Mouse (Mus musculus) hindbrain, postnatal 0 days (tissue): Measurements from ENCODE around the gene Snd1. TPM values are rescaled to one million over a fixed set of nuclear protein-coding genes. Genes with fewer than 3 reads are reported as not detected.

Source experiments
- ATAC-seq: fragments of 200-750 bp; cut with Nextera tagmentation; 2 replicates; pipeline ENCODE4 v1.8.0; 2017; ENCODE audit warnings: mild to moderate bottlenecking, moderate TSS enrichment, moderate library complexity
- DNase-seq: peaks from one replicate; pipeline ENCODE4 v3.0.0-alpha.2; 2015; ENCODE audit warnings: low spot score
- H3K27ac ChIP-seq: fragments of 300-500 bp; sonication (generic); 2 replicates; pipeline ENCODE4 v1.5.1; 2014; ENCODE audit warnings: mild to moderate bottlenecking
- H3K27me3 ChIP-seq: fragments of 300-500 bp; sonication (generic); 2 replicates; pipeline ENCODE4 v1.6.1; 2014; ENCODE audit warnings: low read length, mixed read lengths; ENCODE audit not compliant: insufficient read depth
- H3K36me3 ChIP-seq: fragments of 300-500 bp; sonication (generic); 2 replicates; pipeline ENCODE4 v1.6.1; 2014; ENCODE audit warnings: low read length, mixed read lengths; ENCODE audit not compliant: insufficient read depth
- H3K4me1 ChIP-seq: fragments of 300-500 bp; sonication (generic); 2 replicates; pipeline ENCODE4 v1.6.1; 2014; ENCODE audit warnings: antibody characterized with exemption, low read length, mixed read lengths; ENCODE audit not compliant: insufficient read depth
- H3K4me2 ChIP-seq: fragments of 300-500 bp; sonication (generic); 2 replicates; pipeline ENCODE4 v1.6.1; 2014; ENCODE audit warnings: low read depth, mild to moderate bottlenecking, low read length, moderate library complexity, mixed read lengths
- H3K4me3 ChIP-seq: fragments of 300-500 bp; sonication (generic); 2 replicates; pipeline ENCODE4 v1.5.1; 2014; ENCODE audit warnings: low read length
- H3K9ac ChIP-seq: fragments of 300-500 bp; sonication (generic); replicated peaks from 2 replicates; pipeline ENCODE4 v1.6.1; 2014; ENCODE audit warnings: mild to moderate bottlenecking, low read length, moderate library complexity, mixed read lengths
- H3K9me3 ChIP-seq: fragments of 300-500 bp; sonication (generic); 2 replicates; pipeline ENCODE4 v1.6.1; 2016; ENCODE audit warnings: low read length, mixed read lengths
- CTCF ChIP-seq: IDR thresholded peaks from 2 replicates; pipeline ENCODE4 v1.5.1; 2016; ENCODE audit warnings: antibody characterized with exemption, control low read depth, low read depth
- WGBS: fragments of 180-500 bp; shearing (Covaris S2); extraction: QIAGEN DNeasy Blood & Tissue Kit; methylation state at CpG from one replicate; pipeline ENCODE4 v1.1.7; 2014; 5-methylcytosine and 5-hydroxymethylcytosine counted together
- polyA plus RNA-seq: library from polyadenylated mRNA; unstranded; fragments of >200 nt; fragmentation: Nextera tagmentation; extraction: Ambion mirVana; gene quantifications from 2 replicates; pipeline ENCODE4 v1.2.1, GENCODE M21; 2015
- total RNA-seq: library from RNA; depleted of rRNA; stranded (reverse); fragments of >200 nt; gene quantifications from 2 replicates; pipeline ENCODE4 v1.2.3, GENCODE M21; 2014; rRNA removed

Gene Snd1
- 76.1 and 85.5 TPM in 2 replicates for total RNA-seq
- 63.0 and 67.6 TPM in 2 replicates for polyA plus RNA-seq

DNA sequence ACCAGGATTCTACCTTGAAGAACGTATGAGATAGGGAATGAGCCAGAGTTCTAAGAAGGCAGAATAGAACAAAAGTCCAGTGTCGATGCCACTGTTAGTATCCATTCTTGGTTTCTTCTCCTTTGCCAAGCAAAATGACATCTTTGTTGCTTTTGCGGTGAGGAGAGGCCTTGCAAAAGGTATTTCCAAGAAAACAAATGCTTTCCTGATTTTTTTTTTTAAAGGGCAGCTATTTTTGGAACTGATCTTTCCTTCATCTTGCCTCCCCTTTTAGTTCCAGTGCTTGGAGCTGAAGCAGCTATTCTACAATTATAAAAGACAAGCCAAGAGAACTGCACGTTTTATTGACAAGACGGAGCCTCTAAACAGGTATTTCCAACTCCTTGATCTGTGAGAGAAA lies at the start of gene Snd1:
Gene Snd1, plus strand, starts transcription at position 301 of the 400 bp plus-strand sequence.
- no peak for TF ChIP-seq CTCF
- WGBS: 83% methylated on average over 5 of the region's 5 CpGs
- Histone ChIP-seq H3K4me3 (no peak within 1 kb of the TSS), H3K9me3 (no peaks in the 10 kb centered on the region), H3K27ac (no peak within 1 kb of the TSS), H3K4me2 (no peak within 1 kb of the TSS), H3K9ac (no peak within 1 kb of the TSS), H3K36me3 (no peaks in the 10 kb centered on the region), H3K4me1 (no peaks in the 10 kb centered on the region), H3K27me3 (no peaks in the 10 kb centered on the region)
- DNase-seq: no peak
- no peak for ATAC-seq

DNA sequence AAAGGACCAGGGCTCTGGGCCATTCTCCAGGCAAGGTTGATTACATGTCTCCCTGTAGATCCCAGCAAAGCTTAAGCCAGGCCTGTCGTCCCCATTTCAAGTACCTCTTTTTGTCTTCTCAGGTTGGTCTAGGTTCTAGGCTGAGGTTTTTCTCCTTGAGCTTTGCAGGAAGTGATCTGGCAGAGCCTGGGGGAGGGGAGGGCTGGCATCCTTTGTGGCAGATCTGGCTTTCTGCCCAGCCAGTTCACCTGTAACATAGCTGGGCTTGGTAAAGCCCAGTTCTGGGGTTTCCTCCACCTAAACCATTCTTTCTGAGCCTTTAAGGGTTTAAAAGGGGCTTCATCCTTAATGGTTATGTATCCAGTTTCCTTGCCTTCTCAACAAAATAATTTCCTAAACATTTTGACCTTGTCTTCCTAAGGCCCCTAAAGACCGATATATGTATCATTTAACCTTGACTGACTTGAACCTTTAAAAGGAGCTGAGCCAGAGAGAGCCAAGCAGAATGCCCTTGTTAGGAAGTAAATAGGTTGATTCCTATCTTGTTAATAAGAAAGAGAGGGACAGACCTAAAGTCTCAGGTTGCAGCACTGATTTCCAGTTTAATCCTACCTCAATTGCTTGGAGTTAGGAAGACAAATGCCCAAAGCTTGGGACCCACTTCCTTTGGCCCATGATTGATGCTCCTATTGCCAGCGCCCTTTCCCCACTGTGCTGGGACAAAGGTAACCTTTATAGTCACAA lies 47.7 kb upstream of the Snd1 start, which contains the start of gene Fscn3:
Gene Fscn3, plus strand, starts transcription at position 694 of the 744 bp plus-strand sequence.
- ATAC-seq (no peak), DNase-seq (no peak)
- no peak for TF ChIP-seq CTCF
- no peak within 1 kb of the TSS for H3K4me2 ChIP-seq
- no peak within 1 kb of the TSS for H3K4me3 ChIP-seq
- no peak within 1 kb of the TSS for H3K27ac ChIP-seq
- H3K4me1 ChIP-seq: peaks cover 10% of the 10 kb centered on the region; the same call in 1 of the 2 replicates
- H3K27me3 ChIP-seq: no peaks in the 10 kb centered on the region
- H3K9me3 ChIP-seq: no peaks in the 10 kb centered on the region
- 69% methylated on average over 3 of the region's 3 CpGs for WGBS
- H3K36me3 ChIP-seq: peaks cover 13% of the 10 kb centered on the region
- no peak within 1 kb of the TSS for H3K9ac ChIP-seq

GRCm38 (mm10) chr6:28428290-28428689 lies 46.6 kb upstream of the Snd1 start, which contains the start of gene Gcc1:
Gene Gcc1, minus strand, starts transcription at chr6:28428390.
- Histone ChIP-seq H3K9ac (no peak within 1 kb of the TSS), H3K27me3 (no peaks in the 10 kb centered on the region), H3K36me3 (peaks cover 13% of the 10 kb centered on the region), H3K4me3 (no peak within 1 kb of the TSS), H3K4me2 (no peak within 1 kb of the TSS), H3K9me3 (no peaks in the 10 kb centered on the region), H3K27ac (no peak within 1 kb of the TSS), H3K4me1 (peaks cover 10% of the 10 kb centered on the region; the same call in 1 of the 2 replicates)
- no peak for TF ChIP-seq CTCF
- ATAC-seq (no peak), DNase-seq (no peak)
- WGBS: 93% methylated on average over 3 of the region's 3 CpGs

- DNase-seq (no peak), ATAC-seq (no peak)
- Histone ChIP-seq H3K27me3 (no peaks in the 10 kb centered on the region), H3K36me3 (peaks cover 13% of the 10 kb centered on the region), H3K27ac (no peak overlapping the region), H3K9ac (no peak overlapping the region), H3K4me2 (no peak overlapping the region), H3K4me1 (peaks cover 1% of the 10 kb centered on the region; the same call in 1 of the 2 replicates), H3K9me3 (no peaks in the 10 kb centered on the region), H3K4me3 (no peak overlapping the region)
- no peak for TF ChIP-seq CTCF
- WGBS: 81% methylated on average over 11 of the region's 11 CpGs
These were observed 45.1 kb upstream of the Snd1 start for GRCm38 (mm10) chr6:28429870-28430269.

DNA sequence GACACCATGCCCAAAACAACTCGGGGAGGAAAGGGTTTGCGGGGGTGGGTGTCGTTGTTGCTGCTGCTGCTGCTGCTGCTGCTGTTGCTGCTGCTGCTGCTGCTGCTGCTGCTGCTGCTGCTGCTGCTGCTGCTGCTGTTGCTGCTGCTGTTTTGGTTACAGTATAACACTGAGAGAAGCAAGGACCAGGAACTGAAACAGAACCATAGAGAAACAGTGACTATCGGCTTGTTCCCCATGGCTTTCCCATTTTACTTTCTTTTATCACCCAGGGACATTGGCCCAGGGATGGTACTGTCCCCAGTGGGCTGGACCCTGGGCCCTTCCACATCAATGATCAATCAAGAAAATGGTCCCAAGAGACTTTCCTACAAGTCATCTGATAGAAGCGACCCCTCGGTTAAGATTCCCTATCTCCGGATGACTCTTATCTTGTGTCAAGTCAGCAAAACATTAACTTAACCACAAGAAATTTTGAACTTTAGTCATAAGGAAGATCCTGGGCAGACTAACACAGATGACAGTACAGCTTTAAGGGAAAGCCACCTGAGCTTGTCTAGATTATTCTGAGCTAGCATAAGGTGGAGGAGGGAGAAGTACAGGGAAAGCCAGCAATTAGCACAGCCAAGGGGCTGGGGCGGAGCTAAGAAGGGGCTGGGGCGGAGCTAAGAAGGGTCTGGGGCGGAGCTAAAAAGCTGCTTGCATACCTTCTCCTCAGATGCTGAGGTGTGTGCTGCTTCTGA lies 44.0 kb upstream of the Snd1 start:
- Histone ChIP-seq H3K27ac (no peak overlapping the region), H3K36me3 (peaks cover 10% of the 10 kb centered on the region), H3K9me3 (no peaks in the 10 kb centered on the region), H3K4me2 (no peak overlapping the region), H3K27me3 (no peaks in the 10 kb centered on the region), H3K9ac (no peak overlapping the region), H3K4me3 (no peak overlapping the region), H3K4me1 (no peaks in the 10 kb centered on the region)
- DNase-seq: no peak
- no peak for ATAC-seq
- no peak for TF ChIP-seq CTCF
- 83% methylated on average over 10 of the region's 10 CpGs for WGBS

DNA sequence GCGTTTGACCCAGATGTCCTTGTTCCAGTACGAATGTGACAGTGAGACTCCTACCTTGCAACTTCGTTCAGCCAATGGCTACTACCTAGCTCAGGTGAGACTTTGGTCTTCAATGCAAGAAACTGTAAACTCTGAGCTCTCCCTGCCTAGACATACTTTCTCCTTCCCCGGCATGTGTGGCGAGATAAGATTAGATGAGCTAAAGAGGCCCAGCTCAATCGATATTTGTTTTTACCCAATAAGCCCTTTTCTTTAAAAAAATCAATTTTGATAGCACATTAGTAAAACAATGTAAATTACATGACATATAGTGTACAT lies 43.4 kb upstream of the Snd1 start:
- no peak overlapping the region for H3K9ac ChIP-seq
- no peak for ATAC-seq
- H3K27me3 ChIP-seq: no peaks in the 10 kb centered on the region
- no peak overlapping the region for H3K4me3 ChIP-seq
- H3K36me3 ChIP-seq: peaks cover 4% of the 10 kb centered on the region; the same call in 1 of the 2 replicates
- no peak overlapping the region for H3K27ac ChIP-seq
- TF ChIP-seq CTCF: no peak
- 78% methylated on average over 6 of the region's 6 CpGs for WGBS
- no peak for DNase-seq
- no peak overlapping the region for H3K4me2 ChIP-seq
- H3K4me1 ChIP-seq: no peaks in the 10 kb centered on the region
- H3K9me3 ChIP-seq: no peaks in the 10 kb centered on the region
